Mouse (Mus musculus): ENCODE results near the gene Jak3. TPM values are rescaled to one million over a fixed set of nuclear protein-coding genes. Genes with fewer than 3 reads are reported as not detected.
A peak's percentile ranks its signal among the peaks of the same experiment; 100 is the strongest.

The Jak3 gene
- total RNA-seq, 2 experiments from 2014 or later, result 7.1 to 7.7 TPM

GRCm38 (mm10) chr8:71660325-71661120, 15.6 kb upstream of the Jak3 start:
- peak; percentile 83 to 91 for DNase-seq (ENCODE audit: low spot score in 2 of 2)

DNA sequence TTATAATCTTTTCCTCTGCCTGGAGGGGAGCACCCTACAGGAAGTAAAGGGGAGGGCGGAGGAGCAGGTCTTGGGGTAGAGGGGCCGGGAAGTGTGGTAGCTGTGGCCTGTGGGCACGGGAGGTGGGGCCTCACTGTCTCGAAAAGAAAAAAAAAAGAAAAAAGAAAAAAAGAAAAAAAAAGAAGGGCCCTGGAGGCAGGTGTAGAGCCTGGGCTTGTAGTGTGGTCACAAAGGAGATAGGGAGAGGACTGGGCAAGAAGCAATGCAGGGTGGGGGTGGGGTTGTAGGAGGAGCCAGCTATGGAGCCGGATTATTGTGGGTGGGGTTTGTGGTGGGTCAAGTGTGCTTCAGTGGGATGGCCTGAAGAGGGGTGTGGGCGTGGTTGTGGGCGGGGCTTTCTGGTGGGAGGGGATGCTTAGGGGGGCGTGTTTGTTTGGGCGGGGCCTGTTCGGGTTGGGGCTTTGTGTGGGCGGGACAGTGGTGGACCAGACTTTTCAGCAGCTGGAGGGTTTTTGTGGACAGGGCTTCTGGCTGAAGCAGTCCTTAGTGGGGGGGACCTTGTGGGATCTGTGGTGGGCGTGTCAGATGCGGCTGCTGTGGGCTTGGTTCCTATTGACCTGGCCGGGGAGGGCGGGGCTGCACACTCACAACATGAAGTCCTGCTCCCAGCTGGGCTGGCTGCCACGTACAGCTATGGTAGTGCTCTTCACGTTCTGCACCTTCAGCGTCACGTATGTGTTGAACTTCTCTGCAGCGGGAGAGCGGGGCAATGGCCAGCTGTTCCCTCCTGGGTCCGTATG, 10.6 kb upstream of the Jak3 start:
- DNase-seq (ENCODE audit: low spot score in 2 of 2), result peak in 1 of 2 experiments; percentile 43

- no peak for DNase-seq (ENCODE audit: low spot score in 2 of 2)
These were observed 9.2 kb upstream of the Jak3 start for GRCm38 (mm10) chr8:71666855-71667254.

- no peak for DNase-seq (ENCODE audit: low spot score in 2 of 2)
These were observed 8.8 kb upstream of the Jak3 start for GRCm38 (mm10) chr8:71667256-71667655.

GRCm38 (mm10) chr8:71668220-71668975, 7.7 kb upstream of the Jak3 start:
- DNase-seq (ENCODE audit: low spot score in 2 of 2), result no peak

- DNase-seq (ENCODE audit: low spot score in 2 of 2), result no peak
These were observed 5.9 kb upstream of the Jak3 start for GRCm38 (mm10) chr8:71670198-71670597.

GRCm38 (mm10) chr8:71670621-71671548, 5.2 kb upstream of the Jak3 start:
- DNase-seq (ENCODE audit: low spot score in 2 of 2), result peak; percentile 71 to 78

- DNase-seq (ENCODE audit: low spot score in 2 of 2), result peak; percentile 89 to 92
These were observed 4.5 kb upstream of the Jak3 start, which contains the start of gene Unc13a for GRCm38 (mm10) chr8:71671549-71671965. Unc13a (minus strand) TSS chr8:71671757.

- DNase-seq (ENCODE audit: low spot score in 2 of 2), result peak in 1 of 2 experiments; percentile 64
These were observed 3.8 kb upstream of the Jak3 start for GRCm38 (mm10) chr8:71672168-71672735.

DNA sequence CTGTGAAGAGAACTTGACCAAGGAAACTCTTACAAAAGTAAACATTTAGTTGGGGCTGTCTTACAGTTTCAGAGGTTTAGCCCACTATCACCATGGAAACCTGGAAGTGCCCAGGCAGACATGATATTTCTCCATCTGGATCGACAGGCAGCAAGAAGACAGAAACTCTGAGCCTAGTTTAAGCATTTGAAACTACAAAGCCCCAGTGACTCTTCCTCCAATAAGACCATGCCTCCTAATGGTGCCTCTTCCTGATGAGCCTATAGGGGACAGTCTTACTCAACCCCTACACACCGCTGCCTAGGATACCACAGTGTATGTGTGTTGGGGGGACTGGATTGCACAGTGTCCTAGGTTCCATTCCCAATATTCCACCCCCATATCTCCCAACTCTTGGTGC, 2.0 kb upstream of the Jak3 start:
- peak in 1 of 2 experiments; percentile 71 for DNase-seq (ENCODE audit: low spot score in 2 of 2)

DNA sequence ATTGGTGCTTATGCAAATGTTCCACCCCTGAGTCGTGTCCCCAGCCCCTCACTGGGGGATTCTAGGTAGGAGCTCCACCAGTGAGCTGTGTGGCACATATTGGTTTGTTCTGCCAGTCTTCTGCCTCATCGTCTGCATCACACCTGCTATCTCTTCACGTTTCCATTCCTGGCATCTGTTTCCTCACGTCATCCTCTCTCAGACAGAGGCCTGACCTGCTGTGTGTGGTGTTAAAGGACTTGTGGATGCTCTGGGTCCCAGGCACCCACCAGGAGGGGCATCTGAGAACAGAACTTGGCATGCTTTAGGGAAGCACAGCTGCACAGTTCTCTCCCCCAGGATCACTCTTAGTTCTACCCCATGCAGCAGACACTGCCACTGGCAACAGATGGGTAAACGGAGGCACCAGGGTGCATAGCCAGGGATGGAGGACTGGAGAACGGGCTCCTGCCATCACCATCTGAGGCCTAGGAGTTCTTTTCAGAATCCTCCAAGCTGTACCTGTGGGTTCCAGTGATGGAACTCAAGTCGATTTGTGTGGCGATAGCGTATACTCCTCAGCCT, 558 bp upstream of the Jak3 start:
- DNase-seq (ENCODE audit: low spot score in 2 of 2), result no peak

DNA sequence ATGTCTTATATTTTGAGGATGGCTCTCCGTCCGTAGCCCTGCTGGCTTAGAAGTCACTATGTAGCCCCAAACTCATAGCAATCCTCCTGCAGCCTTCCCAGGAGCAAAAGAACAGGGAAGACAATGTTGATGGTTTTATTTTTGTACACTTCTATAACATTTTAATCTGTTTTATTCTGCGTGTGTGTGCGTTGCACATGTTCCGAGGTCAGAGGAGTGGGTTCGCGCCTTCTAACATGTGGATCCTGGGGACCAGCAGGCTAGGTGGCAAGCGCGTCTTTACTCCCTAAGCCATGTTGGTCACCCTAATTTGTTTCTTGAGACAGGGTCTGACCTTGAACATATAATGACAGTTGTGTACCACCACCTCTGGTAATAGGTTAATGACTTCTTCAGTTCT, 707 bp downstream of the Jak3 start:
- DNase-seq (ENCODE audit: low spot score in 2 of 2), result no peak

DNA sequence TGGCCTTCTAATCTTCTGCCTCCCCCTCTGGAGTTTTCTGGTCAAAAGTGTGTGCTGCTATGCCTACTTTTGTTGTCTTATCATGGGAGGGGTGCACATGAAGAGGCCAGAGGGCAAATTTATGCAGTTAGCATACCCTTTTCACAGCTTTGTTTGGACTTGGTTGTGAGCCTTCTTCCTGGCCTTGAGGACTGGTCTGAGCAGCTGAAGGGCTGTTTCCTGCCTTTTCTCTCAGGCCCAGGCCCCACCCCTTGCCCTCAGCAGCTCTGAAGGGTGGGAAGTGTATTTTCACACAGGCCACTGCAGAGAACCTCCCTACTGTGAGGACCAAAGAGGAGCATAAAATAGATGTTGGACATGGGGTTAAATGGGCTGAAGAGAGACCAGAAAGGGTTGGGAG, 1.5 kb downstream of the Jak3 start:
- no peak for DNase-seq (ENCODE audit: low spot score in 2 of 2)

GRCm38 (mm10) chr8:71678216-71678615, 2.1 kb downstream of the Jak3 start:
- DNase-seq (ENCODE audit: low spot score in 2 of 2), result no peak

GRCm38 (mm10) chr8:71679116-71679515, 3.0 kb downstream of the Jak3 start:
- DNase-seq (ENCODE audit: low spot score in 2 of 2), result no peak

DNA sequence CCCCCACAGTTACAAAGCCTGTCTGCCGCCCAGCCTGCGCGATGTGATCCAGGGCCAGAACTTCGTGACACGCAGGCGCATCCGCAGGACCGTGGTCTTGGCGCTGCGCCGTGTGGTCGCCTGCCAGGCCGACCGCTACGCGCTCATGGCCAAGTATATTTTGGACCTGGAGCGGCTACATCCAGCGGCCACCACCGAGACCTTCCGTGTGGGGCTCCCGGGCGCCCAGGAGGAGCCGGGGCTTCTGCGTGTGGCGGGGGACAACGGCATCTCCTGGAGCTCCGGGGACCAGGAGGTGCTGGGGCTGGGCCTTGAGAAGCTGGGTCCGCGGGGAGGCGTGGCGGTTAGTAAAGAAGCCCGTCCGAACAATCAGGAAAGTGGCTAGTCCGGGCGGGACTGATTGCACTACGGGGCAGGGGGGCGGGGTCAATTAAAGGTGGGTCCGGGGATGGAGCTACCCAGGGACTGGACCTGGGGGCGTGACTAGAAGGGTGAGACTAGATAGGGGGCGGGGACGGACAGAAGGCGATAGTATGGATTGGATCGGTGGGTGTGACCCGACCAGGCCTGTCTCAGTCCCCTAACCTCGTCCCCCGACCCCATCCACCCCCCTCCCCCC, 3.6 kb downstream of the Jak3 start:
- DNase-seq (ENCODE audit: low spot score in 2 of 2), result no peak

- no peak for DNase-seq (ENCODE audit: low spot score in 2 of 2)
These were observed 4.4 kb downstream of the Jak3 start for GRCm38 (mm10) chr8:71680471-71680870.

- no peak for DNase-seq (ENCODE audit: low spot score in 2 of 2)
These were observed 5.3 kb downstream of the Jak3 start for GRCm38 (mm10) chr8:71681369-71681915.

GRCm38 (mm10) chr8:71682832-71683231, 6.7 kb downstream of the Jak3 start:
- no peak for DNase-seq (ENCODE audit: low spot score in 2 of 2)

Measured in layer of hippocampus, postnatal 14 days (tissue).